Mouse (Mus musculus) frontal cortex, postnatal 14 days (tissue): ENCODE measurements at regions not wholly inside any gene's neighbourhood (a gene's known extent, or its start where the extent isn't known, plus 50 kb on each side); places are given as distances from the start of the nearest gene placed in this dataset.
A peak's percentile ranks its signal among the peaks of the same experiment; 100 is the strongest.
"Not testable (repeated sequence)": the region's sequence is repeated elsewhere in the genome, so short reads cannot be mapped to it uniquely, and the experiment has no call there.

Source experiments
- DNase-seq, 2 experiments: peaks; one replicate each; pipeline ENCODE4 v3.0.0; 2022; ENCODE audit warnings: low spot score in 2 of 2

- no peak for DNase-seq
These were observed 194.7 kb upstream of the Rhobtb1 start for GRCm38 (mm10) chr10:68956539-68956938.

GRCm38 (mm10) chr10:68961376-68961775, 189.9 kb upstream of the Rhobtb1 start:
- DNase-seq: no peak

GRCm38 (mm10) chr10:68963090-68963489, 188.1 kb upstream of the Rhobtb1 start:
- no peak for DNase-seq

GRCm38 (mm10) chr10:68965271-68965670, 186.0 kb upstream of the Rhobtb1 start:
- DNase-seq: no peak

- DNase-seq: no peak
These were observed 183.0 kb upstream of the Rhobtb1 start for GRCm38 (mm10) chr10:68967976-68968968.

- DNase-seq: no peak
These were observed 180.7 kb upstream of the Rhobtb1 start for GRCm38 (mm10) chr10:68970521-68970920.

- DNase-seq: no peak
These were observed 176.5 kb upstream of the Rhobtb1 start for GRCm38 (mm10) chr10:68974771-68975170.

GRCm38 (mm10) chr10:68976443-68977025, 174.7 kb upstream of the Rhobtb1 start:
- DNase-seq: no peak

GRCm38 (mm10) chr10:68978115-68978514, 173.1 kb upstream of the Rhobtb1 start:
- DNase-seq: no peak

GRCm38 (mm10) chr10:68979949-68980348, 171.3 kb upstream of the Rhobtb1 start:
- DNase-seq: no peak

GRCm38 (mm10) chr10:68982288-68982687, 168.9 kb upstream of the Rhobtb1 start:
- DNase-seq: no peak

- DNase-seq: no peak
These were observed 160.7 kb upstream of the Rhobtb1 start for GRCm38 (mm10) chr10:68990584-68990983.

- no peak for DNase-seq
These were observed 151.6 kb upstream of the Rhobtb1 start for GRCm38 (mm10) chr10:68999610-69000009.

GRCm38 (mm10) chr10:69001654-69002435, 149.4 kb upstream of the Rhobtb1 start:
- no peak for DNase-seq

- DNase-seq: peak; percentile 68 to 91
These were observed 145.9 kb upstream of the Rhobtb1 start for GRCm38 (mm10) chr10:69005199-69005872.

GRCm38 (mm10) chr10:69008679-69009078, 142.6 kb upstream of the Rhobtb1 start:
- not testable (repeated sequence) for DNase-seq

GRCm38 (mm10) chr10:69020811-69021743, 130.2 kb upstream of the Rhobtb1 start:
- no peak for DNase-seq

- no peak for DNase-seq
These were observed 117.8 kb upstream of the Rhobtb1 start for GRCm38 (mm10) chr10:69033410-69033809.

- no peak for DNase-seq
These were observed 116.7 kb upstream of the Rhobtb1 start for GRCm38 (mm10) chr10:69034390-69035120.

GRCm38 (mm10) chr10:69035536-69035935, 115.7 kb upstream of the Rhobtb1 start:
- not testable (repeated sequence) for DNase-seq
